Mouse (Mus musculus): ENCODE measurements around the gene Set.

DNA sequence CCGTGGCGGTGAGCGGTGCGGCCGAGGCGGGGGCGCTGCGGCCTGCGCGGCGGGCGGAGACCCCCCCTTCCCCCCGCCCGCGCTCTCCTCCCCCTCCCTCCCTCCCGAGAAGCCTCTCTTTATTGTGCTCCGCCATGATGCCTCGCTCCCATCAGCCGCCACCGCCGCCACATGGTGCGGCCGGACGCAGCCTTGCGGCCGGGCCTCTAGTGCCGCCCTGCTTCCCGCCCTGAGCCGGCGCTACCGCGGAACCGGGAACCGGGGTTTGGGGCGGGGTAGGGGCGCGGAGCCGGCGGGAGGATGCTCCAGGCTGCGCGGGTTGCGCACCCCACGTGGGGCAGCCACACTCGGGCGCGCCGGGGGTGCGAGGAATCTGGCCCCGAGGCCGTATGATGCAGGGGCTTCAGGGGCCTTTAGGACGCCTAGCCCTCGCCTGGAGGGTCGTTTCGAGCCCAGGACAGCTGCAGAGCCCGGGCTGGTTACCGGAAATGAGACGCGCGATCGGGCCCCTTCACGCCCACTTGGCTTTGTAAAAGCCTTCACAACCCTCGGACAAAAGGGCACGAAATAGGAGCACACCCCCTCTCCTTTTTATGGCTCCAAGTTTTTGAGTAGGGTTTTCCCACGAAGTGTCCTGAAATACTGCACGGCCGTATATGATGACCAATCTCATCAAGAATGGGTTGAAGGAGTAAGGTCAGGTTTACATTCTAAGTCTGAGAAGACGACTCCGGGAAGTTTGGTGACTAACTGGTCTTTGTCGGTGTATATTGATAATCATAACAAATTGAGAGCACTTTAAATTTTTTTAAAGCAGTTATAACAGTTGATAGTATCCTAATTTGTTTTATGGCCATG lies 10.1 kb downstream of the Set start:
- TF ChIP-seq UBTF (IDR thresholded peaks at IDR 0.05; ENCODE audit: low read depth, low read length): no peak
- TF ChIP-seq POLR2A (IDR thresholded peaks at IDR 0.05; ENCODE audit: low read depth, low read length): no peak
- TF ChIP-seq MYC (IDR thresholded peaks at IDR 0.05; ENCODE audit: low read depth, low read length): peak; percentile 46; the same call in 1 of the 2 replicates
- TF ChIP-seq HCFC1 (IDR thresholded peaks at IDR 0.05; ENCODE audit: low read depth, low read length): no peak
- no peak for TF ChIP-seq CTCF (conservative IDR thresholded peaks at IDR 0.05 in 1 of 2, IDR thresholded peaks at IDR 0.05 in 1 of 2; ENCODE audit: low read depth in 2 of 2, low read length in 2 of 2)
- no peak for TF ChIP-seq USF1 (IDR thresholded peaks at IDR 0.05; ENCODE audit: low read depth, low read length)
- no peak for TF ChIP-seq CHD2 (IDR thresholded peaks at IDR 0.05; ENCODE audit: low read length)
- no peak for TF ChIP-seq EP300 (IDR thresholded peaks at IDR 0.05; ENCODE audit: low read length)
- TF ChIP-seq MAZ (IDR thresholded peaks at IDR 0.05; ENCODE audit: low read depth, low read length): no peak
- peak; percentile 29; the same call in 1 of the 2 replicates for TF ChIP-seq MAX (IDR thresholded peaks at IDR 0.05; ENCODE audit: low read length)

Data from CH12.LX (cell line).